In genomic region chr3:107746026-107746425, GRCm38 (mm10) we compare ENCODE assay signal across 21 mouse cellular contexts. TPM values are rescaled to one million over a fixed set of nuclear protein-coding genes. Genes with fewer than 3 reads are reported as not detected.
DNase-seq lines count a peak whose midpoint lies in the region; ATAC-seq lines count a peak whose summit lies in the region.
"Had no signal": no experiment of that assay in that cellular context is flagged by ENCODE, and none has a peak within 500 bp of the region (broad histone marks: within the 10 kb centered on the region; RNA-seq: fewer than 3 reads in every experiment).

No protein-coding gene starts in this region.

- H3K4me1 ChIP-seq in limb, embryonic 12.5 days (replicated peaks), result peaks cover 44% of the 10 kb centered on the region
- H3K4me1 ChIP-seq in limb, embryonic 10.5 days, result peaks cover 40% of the 10 kb centered on the region

- peak overlapping the region; percentile 50 for H3K27ac ChIP-seq in limb, embryonic 12.5 days
- H3K27ac ChIP-seq in limb, embryonic 10.5 days, result no peak overlapping the region
- H3K27ac ChIP-seq: embryonic facial prominence, embryonic 12.5 days; embryonic facial prominence, embryonic 15.5 days; heart, adult 2 months; hindbrain, embryonic 12.5 days; hindbrain, embryonic 15.5 days had no signal

- no peaks in the 10 kb centered on the region for H3K27me3 ChIP-seq in limb, embryonic 12.5 days
- H3K27me3 ChIP-seq in limb, embryonic 10.5 days (ENCODE audit: low read depth, poor library complexity, severe bottlenecking), result no peaks in the 10 kb centered on the region
- H3K27me3 ChIP-seq: embryonic facial prominence, embryonic 12.5 days; embryonic facial prominence, embryonic 15.5 days; hindbrain, embryonic 12.5 days; hindbrain, embryonic 15.5 days had no signal

- ATAC-seq in limb, embryonic 12.5 days (ENCODE audit: insufficient number of reproducible peaks, insufficient read depth, low FRiP score, low TSS enrichment, low read depth), result no peak
- ATAC-seq: activated CD4-positive, CD25-positive, alpha-beta regulatory T cell, adult 4 months; forebrain, embryonic 14.5 days; forebrain, postnatal 0 days had no signal

- H3K36me3 ChIP-seq in limb, embryonic 12.5 days, result peaks cover 68% of the 10 kb centered on the region
- H3K36me3 ChIP-seq in limb, embryonic 10.5 days, result peaks cover 29% of the 10 kb centered on the region
- H3K36me3 ChIP-seq: hindbrain, embryonic 15.5 days had no signal

- no peaks in the 10 kb centered on the region for H3K9me3 ChIP-seq in limb, embryonic 12.5 days
- H3K9me3 ChIP-seq in limb, embryonic 10.5 days (replicated peaks), result no peaks in the 10 kb centered on the region
- H3K9me3 ChIP-seq: embryonic facial prominence, embryonic 12.5 days; embryonic facial prominence, embryonic 15.5 days; hindbrain, embryonic 12.5 days; hindbrain, embryonic 15.5 days had no signal

- WGBS in limb, embryonic 12.5 days, result 50% methylated on average over 3 of the region's 3 CpGs
- 66% methylated on average over 3 of the region's 3 CpGs for WGBS in limb, embryonic 10.5 days

- no peak overlapping the region for H3K4me3 ChIP-seq in limb, embryonic 12.5 days (replicated peaks)
- H3K4me3 ChIP-seq in limb, embryonic 10.5 days, result no peak overlapping the region
- H3K4me3 ChIP-seq: embryonic facial prominence, embryonic 12.5 days; embryonic facial prominence, embryonic 15.5 days; heart, adult 2 months; hindbrain, embryonic 12.5 days; hindbrain, embryonic 15.5 days had no signal

- DNase-seq in adrenal gland, adult (ENCODE audit: inconsistent age in 2 of 2, low spot score in 1 of 2), result peak; percentile 32 to 66
- no peak for DNase-seq in adrenal gland, adult 18-20 months (ENCODE audit: low spot score in 2 of 2)
- no peak for DNase-seq in limb, embryonic 10.5 days (ENCODE audit: low spot score)
- DNase-seq in testis, postnatal 14 days (ENCODE audit: low spot score), result peak; percentile 43
- DNase-seq in testis, postnatal 10 days (ENCODE audit: low spot score), result no peak
- DNase-seq in cerebellum, adult 11-12 months, result no peak
- DNase-seq: adrenal gland, adult 8-10 months; cerebellum, adult 2 months; cerebellum, adult 9-11 months; cerebellum, postnatal 25 days; forebrain, postnatal 0 days; gastrocnemius, postnatal 25 days; heart, adult 2 months had no signal

- H3K4me2 ChIP-seq in limb, embryonic 12.5 days, result no peak overlapping the region
- H3K4me2 ChIP-seq: embryonic facial prominence, embryonic 12.5 days; embryonic facial prominence, embryonic 15.5 days; heart, embryonic 11.5 days; hindbrain, embryonic 12.5 days; hindbrain, embryonic 15.5 days had no signal

- H3K9ac ChIP-seq in limb, embryonic 12.5 days (replicated peaks), result no peak overlapping the region
- H3K9ac ChIP-seq: embryonic facial prominence, embryonic 12.5 days; embryonic facial prominence, embryonic 15.5 days; forebrain, postnatal 0 days; hindbrain, embryonic 12.5 days; hindbrain, embryonic 15.5 days had no signal

RNA-seq across cellular contexts. Expression of gene Csf1, which starts 14.2 kb away (rescaled TPM):
- total RNA-seq in adrenal gland, adult 18-20 months (2021), result 10 to 100 TPM; 13.2 to 34.7 TPM
- polyA plus RNA-seq in limb, embryonic 12.5 days (2016; fragmentation: Nextera tagmentation; extraction: Ambion mirVana), result 6.1 and 7.4 TPM in 2 replicates
- 3.4 and 4.6 TPM in 2 replicates for polyA plus RNA-seq in limb, embryonic 10.5 days (2016; fragmentation: Nextera tagmentation; extraction: Ambion mirVana)

RNA-seq across cellular contexts. Expression of gene Ahcyl1, which starts 49.7 kb away (rescaled TPM):
- total RNA-seq in adrenal gland, adult 18-20 months (2021), result 100 to 1,000 TPM; 252 to 308 TPM
- 114 and 115 TPM in 2 replicates for polyA plus RNA-seq in limb, embryonic 12.5 days (2016; fragmentation: Nextera tagmentation; extraction: Ambion mirVana)
- 83.4 and 98.2 TPM in 2 replicates for polyA plus RNA-seq in limb, embryonic 10.5 days (2016; fragmentation: Nextera tagmentation; extraction: Ambion mirVana)

Comparison
In these comparisons a context has a peak if more than half of its experiments do, and no peak if none do; other contexts are left out.
1. DNase-seq: peak in adrenal gland, adult (2 of 2) and testis, postnatal 14 days (single experiment); none in adrenal gland, adult 18-20 months (0 of 2), limb, embryonic 10.5 days (single experiment), testis, postnatal 10 days (single experiment) and cerebellum, adult 11-12 months (single experiment).